Mouse (Mus musculus) layer of hippocampus, postnatal 25 days (tissue): ENCODE data around the gene Spon2. TPM values are rescaled to one million over a fixed set of nuclear protein-coding genes. Genes with fewer than 3 reads are reported as not detected.

ENCODE experiments used
- DNase-seq, 2 experiments: peaks; one replicate each; pipeline ENCODE4 v3.0.0; 2022; ENCODE audit warnings: mixed read lengths in 2 of 2, low spot score in 1 of 2; ENCODE audit errors: extremely low spot score in 1 of 2
- total RNA-seq, 2 experiments: library from RNA; stranded (reverse); gene quantifications; 2 replicates each; pipeline ENCODE4 v1.2.3; 2021

Gene Spon2
- total RNA-seq, 2 experiments from 2014 or later: 0.17 TPM; not detected in 1

DNA sequence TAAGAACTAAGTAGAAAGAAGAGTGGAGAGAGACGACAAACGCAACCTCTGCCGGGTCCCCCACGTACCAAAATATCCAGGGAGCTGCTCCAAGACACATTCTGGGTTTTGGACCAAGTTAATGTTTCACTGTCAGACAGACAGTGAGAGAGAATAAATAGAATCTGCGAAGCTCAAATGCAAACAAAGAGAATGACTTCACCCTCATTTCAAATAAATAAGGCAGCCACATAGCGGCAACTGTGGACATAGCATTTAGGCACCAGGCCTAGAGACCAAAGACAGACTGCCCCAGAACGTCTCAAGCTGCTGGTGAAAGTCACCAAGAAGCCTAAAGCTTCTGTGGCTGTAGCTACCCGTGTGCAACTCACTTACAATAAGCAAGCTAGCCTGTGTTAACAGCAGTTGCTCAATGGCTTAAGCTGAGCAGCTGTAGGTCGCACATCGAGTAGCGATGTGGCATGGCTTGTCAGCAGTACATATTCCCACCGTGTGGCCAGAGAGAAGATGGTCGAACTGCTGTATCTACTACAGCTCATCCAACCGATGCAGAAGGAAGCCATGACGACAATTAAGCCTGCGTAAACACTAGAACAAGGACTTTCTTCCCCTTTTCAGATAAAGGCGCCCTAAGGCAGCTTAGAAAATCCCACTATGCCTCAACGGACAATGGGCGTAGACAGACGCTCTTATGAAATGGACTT, 643 bp upstream of the Spon2 start:
- DNase-seq: no peak

GRCm38 (mm10) chr5:33217663-33218062, 592 bp downstream of the Spon2 start:
- no peak for DNase-seq

- DNase-seq: no peak
Measured at GRCm38 (mm10) chr5:33214723-33215122, 3.5 kb downstream of the Spon2 start.

- DNase-seq: no peak
Measured at GRCm38 (mm10) chr5:33211254-33211653, 7.0 kb downstream of the Spon2 start.

DNA sequence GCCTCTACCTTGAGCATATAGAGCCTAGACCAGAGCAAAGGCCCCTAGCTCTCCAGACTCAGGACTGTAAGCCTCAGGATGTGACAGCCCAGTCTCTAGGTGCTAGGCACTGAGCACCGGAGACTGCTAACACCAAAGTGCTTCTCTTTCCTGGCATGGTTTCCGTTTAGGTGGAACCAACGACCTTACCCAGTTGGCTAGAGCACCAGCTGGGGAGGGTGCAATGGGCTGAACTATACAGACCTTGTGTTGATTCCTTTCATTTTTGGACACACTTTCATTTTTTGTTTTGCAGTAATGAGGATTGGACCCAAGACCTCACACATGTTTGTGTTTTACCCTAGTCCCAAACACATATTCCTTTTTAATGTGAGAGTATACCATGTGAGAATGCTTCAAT, 7.7 kb downstream of the Spon2 start:
- DNase-seq: no peak

GRCm38 (mm10) chr5:33208533-33209245, 9.6 kb downstream of the Spon2 start:
- no peak for DNase-seq

DNA sequence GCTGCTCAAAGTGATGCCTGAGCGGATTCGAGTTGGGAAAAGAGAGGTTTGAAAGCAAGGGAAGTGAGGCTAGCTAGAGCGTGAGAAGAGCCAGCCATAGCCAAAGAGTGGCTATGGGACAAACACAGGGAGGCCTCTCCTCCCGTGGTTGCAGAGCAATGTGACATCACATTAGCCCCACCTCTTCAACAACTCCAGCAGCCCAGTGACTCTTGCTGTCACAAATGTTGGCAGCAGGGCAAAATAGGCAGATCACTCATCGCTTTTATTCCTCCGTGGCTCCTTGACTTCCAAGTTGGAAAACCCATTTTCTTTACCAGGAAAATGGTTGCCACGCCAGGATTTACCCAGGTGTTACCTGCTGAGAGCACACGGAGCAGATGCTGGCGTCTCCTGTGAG, 11.1 kb downstream of the Spon2 start:
- no peak for DNase-seq

DNA sequence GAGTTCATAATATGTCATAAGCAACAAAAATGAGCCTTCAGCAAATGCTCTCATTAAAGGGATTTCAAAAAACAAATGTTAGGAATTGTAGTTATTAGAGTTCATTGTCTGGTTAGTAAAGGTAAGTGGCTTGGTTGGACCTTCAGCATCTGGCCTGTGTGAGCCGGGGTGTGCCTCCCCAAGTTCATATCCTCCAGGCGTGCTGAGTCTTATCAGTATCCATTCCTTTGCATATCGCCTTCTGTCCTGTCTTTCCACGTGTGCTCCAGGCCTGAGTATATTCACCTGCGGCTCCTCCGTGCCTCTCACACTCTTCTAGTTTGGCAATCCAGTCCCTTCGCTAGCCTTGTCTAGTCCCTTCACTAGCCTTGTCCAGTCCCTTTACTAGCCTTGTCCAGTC, 11.9 kb downstream of the Spon2 start:
- no peak for DNase-seq

DNA sequence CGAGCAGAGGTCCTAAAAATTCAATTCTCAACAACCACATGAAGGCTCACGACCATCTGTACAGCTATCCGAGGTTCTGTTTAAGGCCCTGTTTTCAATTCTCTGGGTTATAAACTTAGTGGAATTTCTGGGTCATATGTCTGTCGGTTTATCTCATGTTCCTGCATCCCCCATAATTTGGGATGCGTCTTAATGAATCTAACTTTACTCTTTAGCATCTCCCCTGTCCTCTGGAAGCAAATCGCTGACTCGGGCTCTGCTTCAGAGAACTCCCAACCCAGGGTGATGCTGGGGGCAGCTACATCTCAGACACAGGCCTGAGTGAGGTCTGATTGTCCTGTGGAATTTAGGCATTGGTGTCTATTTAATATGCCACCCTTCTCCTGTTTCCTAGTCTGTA, 14.0 kb downstream of the Spon2 start:
- DNase-seq: no peak

DNA sequence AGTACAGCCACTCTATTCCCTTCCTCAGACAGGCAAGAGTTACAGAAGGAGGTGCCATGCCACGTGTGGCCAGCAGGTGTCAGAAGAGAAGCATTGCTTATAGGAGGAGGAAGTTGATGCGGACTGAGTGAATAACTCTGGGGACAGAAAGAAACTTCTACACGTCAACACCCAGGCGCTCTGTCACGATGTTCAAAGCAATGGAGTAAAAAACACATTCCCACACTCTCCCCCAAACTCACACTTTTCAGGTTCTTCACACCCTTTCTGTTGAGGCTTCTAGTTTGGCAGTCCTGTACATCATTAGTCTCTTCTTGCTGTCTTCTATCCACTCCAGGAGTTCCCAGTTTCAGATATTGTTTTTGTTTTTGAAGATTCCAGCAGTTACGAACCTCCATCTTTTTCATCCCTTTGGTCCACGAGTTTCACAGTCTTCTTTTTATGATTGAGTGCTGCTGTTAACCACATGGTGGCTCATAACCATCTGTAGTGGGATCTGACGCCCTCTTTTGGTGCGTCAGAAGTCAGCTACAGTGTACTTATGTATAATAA, 14.5 kb downstream of the Spon2 start:
- DNase-seq: peak; percentile 68 to 85

- no peak for DNase-seq
Measured at GRCm38 (mm10) chr5:33203171-33203565, 15.1 kb downstream of the Spon2 start.

DNA sequence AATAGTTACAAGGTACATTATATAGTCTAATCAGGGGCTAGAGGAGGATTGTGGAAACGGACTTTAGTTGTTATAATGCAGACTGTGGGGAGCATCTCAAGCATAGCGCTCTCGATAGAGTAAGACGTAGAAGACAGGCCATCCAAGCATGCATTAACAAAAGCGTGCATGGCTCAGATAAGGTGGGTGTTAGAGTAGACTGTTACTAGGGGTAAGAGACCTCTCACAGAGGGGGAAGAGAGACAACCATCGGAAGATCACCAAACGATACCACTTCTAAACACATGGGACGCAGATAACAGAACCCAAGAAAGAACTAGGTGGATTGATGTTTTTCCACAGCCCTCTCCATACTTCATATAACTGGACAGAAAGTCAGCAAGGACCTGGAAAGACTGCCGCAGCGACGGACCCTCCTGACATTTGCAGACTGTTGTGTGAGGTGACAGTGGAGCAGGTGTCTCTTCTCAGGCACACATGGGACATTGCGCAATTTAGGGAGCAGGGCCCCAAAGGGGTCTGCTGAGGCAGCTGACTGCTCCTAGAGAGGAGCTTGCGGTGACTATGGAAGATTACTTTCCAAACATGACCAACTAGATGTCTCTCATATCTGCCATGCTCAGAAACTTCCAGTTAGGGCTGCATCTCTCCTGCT, 15.6 kb downstream of the Spon2 start:
- no peak for DNase-seq

- no peak for DNase-seq
Measured at GRCm38 (mm10) chr5:33201697-33202096, 16.6 kb downstream of the Spon2 start.

- no peak for DNase-seq
Measured at GRCm38 (mm10) chr5:33200071-33200470, 18.2 kb downstream of the Spon2 start.

DNA sequence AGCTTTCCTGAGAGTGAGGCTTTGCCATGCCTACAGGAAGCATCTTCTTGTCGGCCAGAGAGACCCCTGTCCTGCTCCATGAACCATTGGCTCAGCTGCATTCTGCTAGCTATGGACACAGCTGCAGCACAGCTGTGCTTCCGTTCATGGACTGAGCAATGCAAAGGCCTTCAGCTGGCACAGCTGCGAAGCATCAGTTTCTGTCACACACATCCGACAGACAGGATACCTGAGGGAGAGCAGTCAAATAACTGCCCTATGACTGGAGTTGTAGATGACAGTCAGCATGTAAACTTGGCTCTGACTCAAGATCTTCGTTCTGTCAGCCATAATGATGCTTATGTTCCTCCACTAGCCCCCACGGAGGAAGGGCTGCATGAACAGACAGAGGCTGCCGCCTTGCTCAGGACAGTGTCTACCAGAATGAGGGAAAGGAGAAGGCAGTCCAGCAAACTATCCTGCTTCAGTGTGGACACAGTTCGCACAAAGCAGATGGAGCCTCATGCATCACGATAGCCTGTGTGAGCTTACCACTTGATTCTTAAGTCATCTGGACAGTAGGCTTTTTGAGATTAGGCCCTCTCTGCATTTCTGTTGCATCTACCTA, 22.9 kb downstream of the Spon2 start:
- no peak for DNase-seq

GRCm38 (mm10) chr5:33193567-33193966, 24.7 kb downstream of the Spon2 start:
- no peak for DNase-seq

Other genes with a start within 250 kb of the Spon2 start
- 1,000 to 10,000 TPM; 1,285 to 1,312 TPM for gene Ywhah, start 199.6 kb downstream of the Spon2 start, total RNA-seq
- gene Slc5a1, start 114.2 kb downstream of the Spon2 start, total RNA-seq: under 1 TPM; 0.14 to 0.20 TPM
- gene Ctbp1, start 56.5 kb upstream of the Spon2 start, total RNA-seq: 100 to 1,000 TPM; 277 to 297 TPM
- gene Maea, start 117.1 kb upstream of the Spon2 start, total RNA-seq: 10 to 100 TPM; 98.7 to 99.7 TPM
- gene Uvssa, start 160.1 kb upstream of the Spon2 start, total RNA-seq: 1 to 10 TPM; 5.2 to 7.8 TPM
- gene Nkx1-1, start 215.5 kb upstream of the Spon2 start, total RNA-seq: not detected